Comparison of ENCODE assay signal across 11 mouse cellular contexts in the genomic region with DNA sequence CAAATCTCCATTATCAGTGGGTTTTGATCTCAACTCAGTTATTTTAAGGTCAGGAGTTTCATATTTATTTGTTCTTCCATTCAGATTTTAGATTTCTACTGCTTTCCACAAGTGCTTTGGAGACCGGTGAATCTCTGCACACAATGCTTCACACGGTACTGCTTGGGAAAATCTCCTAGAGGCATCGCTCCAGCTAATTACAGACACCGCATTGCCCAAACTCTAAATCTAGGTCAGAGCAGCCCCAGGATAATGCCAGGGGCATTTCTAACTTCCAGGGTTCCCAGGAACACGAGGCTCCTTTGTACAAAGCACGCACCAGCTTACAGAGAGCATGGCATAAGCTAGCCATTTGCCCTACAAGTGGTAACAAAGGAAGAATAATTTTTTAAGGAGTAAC. TPM values are rescaled to one million over a fixed set of nuclear protein-coding genes. Genes with fewer than 3 reads are reported as not detected.
DNase-seq lines count a peak whose midpoint lies in the region; ATAC-seq lines count a peak whose summit lies in the region.
"Had no signal": no experiment of that assay in that cellular context is flagged by ENCODE, and none has a peak within 500 bp of the region (broad histone marks: within the 10 kb centered on the region; RNA-seq: fewer than 3 reads in every experiment).

No protein-coding gene starts in this region.

- no peak for DNase-seq in hindbrain, embryonic 10.5 days (ENCODE audit: low spot score)
- DNase-seq in cerebellum, adult 18-20 months: peak; percentile 67 to 69
- no peak for DNase-seq in heart, postnatal 10 days
- DNase-seq: kidney, postnatal 36 days; thymus, postnatal 25 days had no signal

- H3K9ac ChIP-seq in hindbrain, embryonic 13.5 days: 0 out of 2 replicates have a peak overlapping the region, but pooled peaks have one; percentile 43
- no peak overlapping the region for H3K9ac ChIP-seq in embryonic facial prominence, embryonic 13.5 days
- 0 out of 2 replicates have a peak overlapping the region, but pooled peaks have one; percentile 22 for H3K9ac ChIP-seq in neural tube, embryonic 13.5 days
- no peak overlapping the region for H3K9ac ChIP-seq in heart, embryonic 11.5 days (ENCODE audit: low read depth, low read length)
- H3K9ac ChIP-seq: lung, embryonic 14.5 days had no signal

- H3K4me1 ChIP-seq in hindbrain, embryonic 13.5 days (replicated peaks): peaks cover 33% of the 10 kb centered on the region
- peaks cover 29% of the 10 kb centered on the region for H3K4me1 ChIP-seq in hindbrain, embryonic 10.5 days (replicated peaks)
- peaks cover 35% of the 10 kb centered on the region for H3K4me1 ChIP-seq in embryonic facial prominence, embryonic 13.5 days
- peaks cover 36% of the 10 kb centered on the region for H3K4me1 ChIP-seq in neural tube, embryonic 13.5 days (replicated peaks)
- H3K4me1 ChIP-seq in heart, embryonic 11.5 days (ENCODE audit: control insufficient read depth, insufficient read depth, low read length): peaks cover 7% of the 10 kb centered on the region; the same call in 1 of the 2 replicates

- H3K36me3 ChIP-seq in hindbrain, embryonic 13.5 days: 0 out of 2 replicates have a peak, but pooled peaks cover 4% of the 10 kb centered on the region
- H3K36me3 ChIP-seq in hindbrain, embryonic 10.5 days: 0 out of 2 replicates have a peak, but pooled peaks cover 3% of the 10 kb centered on the region
- no peaks in the 10 kb centered on the region for H3K36me3 ChIP-seq in embryonic facial prominence, embryonic 13.5 days
- no peaks in the 10 kb centered on the region for H3K36me3 ChIP-seq in neural tube, embryonic 13.5 days
- H3K36me3 ChIP-seq in heart, embryonic 11.5 days (ENCODE audit: control insufficient read depth, insufficient read depth, low read length): no peaks in the 10 kb centered on the region

- intact Hi-C loops in heart, postnatal 10 days (cut with DNase I): no loop called here

- no peak for ATAC-seq in hindbrain, embryonic 13.5 days (ENCODE audit: low FRiP score)
- ATAC-seq in embryonic facial prominence, embryonic 13.5 days (ENCODE audit: insufficient number of reproducible peaks, insufficient read depth, low FRiP score, low TSS enrichment, low read depth): no peak
- no peak for ATAC-seq in neural tube, embryonic 13.5 days (ENCODE audit: low read depth)
- no peak for ATAC-seq in heart, embryonic 11.5 days (replicated peaks; ENCODE audit: insufficient number of reproducible peaks, low FRiP score, low TSS enrichment)
- ATAC-seq in megakaryocyte-erythroid progenitor cell, adult 5-6 weeks (replicated peaks; ENCODE audit: low FRiP score, low TSS enrichment, poor library complexity, severe bottlenecking): no peak

- peaks cover 4% of the 10 kb centered on the region; the same call in 1 of the 2 replicates for H3K9me3 ChIP-seq in hindbrain, embryonic 13.5 days
- peaks cover 2% of the 10 kb centered on the region; the same call in 1 of the 2 replicates for H3K9me3 ChIP-seq in hindbrain, embryonic 10.5 days
- 0 out of 2 replicates have a peak, but pooled peaks cover 4% of the 10 kb centered on the region for H3K9me3 ChIP-seq in embryonic facial prominence, embryonic 13.5 days
- peaks cover 5% of the 10 kb centered on the region; the same call in 1 of the 2 replicates for H3K9me3 ChIP-seq in neural tube, embryonic 13.5 days
- H3K9me3 ChIP-seq in heart, embryonic 11.5 days (replicated peaks; ENCODE audit: control insufficient read depth, low read length): peaks cover 3% of the 10 kb centered on the region; the same call in 1 of the 2 replicates

- 0 out of 2 replicates have a peak, but pooled peaks cover 5% of the 10 kb centered on the region for H3K27me3 ChIP-seq in hindbrain, embryonic 13.5 days
- peaks cover 19% of the 10 kb centered on the region for H3K27me3 ChIP-seq in hindbrain, embryonic 10.5 days (ENCODE audit: insufficient read depth, poor library complexity, severe bottlenecking)
- peaks cover 6% of the 10 kb centered on the region for H3K27me3 ChIP-seq in embryonic facial prominence, embryonic 13.5 days
- H3K27me3 ChIP-seq in neural tube, embryonic 13.5 days: peaks cover 3% of the 10 kb centered on the region; the same call in 1 of the 2 replicates
- H3K27me3 ChIP-seq in heart, embryonic 11.5 days (ENCODE audit: control insufficient read depth, insufficient read depth, low read length): no peaks in the 10 kb centered on the region; the same call in 1 of the 2 replicates

- 43% methylated on average over 6 of the region's 6 CpGs for WGBS in hindbrain, embryonic 13.5 days
- WGBS in hindbrain, embryonic 10.5 days: 72% methylated on average over 6 of the region's 6 CpGs
- 25% methylated on average over 6 of the region's 6 CpGs for WGBS in embryonic facial prominence, embryonic 13.5 days
- 36% methylated on average over 6 of the region's 6 CpGs for WGBS in neural tube, embryonic 13.5 days
- WGBS in heart, embryonic 11.5 days (ENCODE audit: insufficient replicate concordance): 77% methylated on average over 6 of the region's 6 CpGs

- H3K27ac ChIP-seq in hindbrain, embryonic 13.5 days: no peak overlapping the region
- H3K27ac ChIP-seq in hindbrain, embryonic 10.5 days: no peak overlapping the region
- peak overlapping the region; percentile 82 for H3K27ac ChIP-seq in embryonic facial prominence, embryonic 13.5 days
- peak overlapping the region; percentile 49; the same call in 1 of the 2 replicates for H3K27ac ChIP-seq in neural tube, embryonic 13.5 days (replicated peaks)
- H3K27ac ChIP-seq in heart, embryonic 11.5 days (ENCODE audit: low read depth, low read length): no peak overlapping the region

- H3K4me2 ChIP-seq in hindbrain, embryonic 13.5 days: no peak overlapping the region
- peak overlapping the region; percentile 42 for H3K4me2 ChIP-seq in embryonic facial prominence, embryonic 13.5 days
- peak overlapping the region; percentile 21; the same call in 1 of the 2 replicates for H3K4me2 ChIP-seq in neural tube, embryonic 13.5 days
- H3K4me2 ChIP-seq in heart, embryonic 11.5 days: no peak overlapping the region
- H3K4me2 ChIP-seq: lung, embryonic 14.5 days had no signal

- no peak overlapping the region for H3K4me3 ChIP-seq in hindbrain, embryonic 13.5 days
- H3K4me3 ChIP-seq in hindbrain, embryonic 10.5 days: no peak overlapping the region
- no peak overlapping the region for H3K4me3 ChIP-seq in embryonic facial prominence, embryonic 13.5 days
- no peak overlapping the region for H3K4me3 ChIP-seq in neural tube, embryonic 13.5 days
- H3K4me3 ChIP-seq in heart, embryonic 11.5 days (ENCODE audit: low read depth, low read length): no peak overlapping the region

RNA-seq across cellular contexts. Expression of a gene that starts 5.8 kb away (rescaled TPM):
- polyA plus RNA-seq in hindbrain, embryonic 13.5 days (2015; fragmentation: Nextera tagmentation; extraction: Ambion mirVana): 8.0 and 9.3 TPM in 2 replicates
- polyA plus RNA-seq in hindbrain, embryonic 10.5 days (2016; fragmentation: Nextera tagmentation; extraction: Ambion mirVana): 10.3 and 13.3 TPM in 2 replicates
- polyA plus RNA-seq in embryonic facial prominence, embryonic 13.5 days (2015; fragmentation: Nextera tagmentation; extraction: Ambion mirVana): 10.0 and 10.5 TPM in 2 replicates
- 7.9 TPM in 2 replicates for polyA plus RNA-seq in neural tube, embryonic 13.5 days (2015; fragmentation: Nextera tagmentation; extraction: Ambion mirVana)
- total RNA-seq in heart, postnatal 10 days (2021): 1 to 10 TPM; 6.9 to 7.5 TPM
- polyA plus RNA-seq in heart, embryonic 11.5 days (2014; fragmentation: Nextera tagmentation; extraction: Ambion mirVana): 7.7 and 8.5 TPM in 2 replicates
- 5.6 and 5.9 TPM in 2 replicates for total RNA-seq in megakaryocyte-erythroid progenitor cell, adult 5-6 weeks (2014; fragmentation: Nextera tagmentation)
- 7.0 and 26.9 TPM in 2 replicates for total RNA-seq in megakaryocyte-erythroid progenitor cell, adult 5-6 weeks (2017)

RNA-seq across cellular contexts. Expression of a gene that starts 20.7 kb away (rescaled TPM):
- polyA plus RNA-seq in hindbrain, embryonic 13.5 days (2015; fragmentation: Nextera tagmentation; extraction: Ambion mirVana): 1.8 and 2.7 TPM in 2 replicates
- 5.1 and 6.9 TPM in 2 replicates for polyA plus RNA-seq in hindbrain, embryonic 10.5 days (2016; fragmentation: Nextera tagmentation; extraction: Ambion mirVana)
- polyA plus RNA-seq in embryonic facial prominence, embryonic 13.5 days (2015; fragmentation: Nextera tagmentation; extraction: Ambion mirVana): 2.1 and 3.2 TPM in 2 replicates
- 2.3 and 2.6 TPM in 2 replicates for polyA plus RNA-seq in neural tube, embryonic 13.5 days (2015; fragmentation: Nextera tagmentation; extraction: Ambion mirVana)
- 1 to 10 TPM; 4.7 to 5.1 TPM for total RNA-seq in heart, postnatal 10 days (2021)
- 4.9 and 6.0 TPM in 2 replicates for polyA plus RNA-seq in heart, embryonic 11.5 days (2014; fragmentation: Nextera tagmentation; extraction: Ambion mirVana)
- total RNA-seq in megakaryocyte-erythroid progenitor cell, adult 5-6 weeks (2014; fragmentation: Nextera tagmentation): 0.32 and 0.39 TPM in 2 replicates
- total RNA-seq in megakaryocyte-erythroid progenitor cell, adult 5-6 weeks (2017): 0.46 and 2.2 TPM in 2 replicates

Comparison
In these comparisons a context has a peak if more than half of its experiments do, and no peak if none do; other contexts are left out.
1. H3K27ac ChIP-seq: peak in embryonic facial prominence, embryonic 13.5 days (single experiment) and neural tube, embryonic 13.5 days (single experiment); none in hindbrain, embryonic 13.5 days (single experiment), hindbrain, embryonic 10.5 days (single experiment) and heart, embryonic 11.5 days (single experiment).
2. H3K4me2 ChIP-seq: peak in embryonic facial prominence, embryonic 13.5 days (single experiment) and neural tube, embryonic 13.5 days (single experiment); none in hindbrain, embryonic 13.5 days (single experiment) and heart, embryonic 11.5 days (single experiment).
3. H3K9ac ChIP-seq: peak in hindbrain, embryonic 13.5 days (single experiment) and neural tube, embryonic 13.5 days (single experiment); none in embryonic facial prominence, embryonic 13.5 days (single experiment) and heart, embryonic 11.5 days (single experiment).
4. DNase-seq: peak in cerebellum, adult 18-20 months (2 of 2); none in hindbrain, embryonic 10.5 days (single experiment) and heart, postnatal 10 days (0 of 2).